Mouse (Mus musculus) inflammation-experienced regulatory T-cells, adult 6 months (primary cell): Measurements from ENCODE around the gene Kcmf1. TPM values are rescaled to one million over a fixed set of nuclear protein-coding genes. Genes with fewer than 3 reads are reported as not detected.
A peak's percentile ranks its signal among the peaks of the same experiment; 100 is the strongest.
"Not testable (repeated sequence)": the region's sequence is repeated elsewhere in the genome, so short reads cannot be mapped to it uniquely, and the experiment has no call there.

Experiments
- ATAC-seq: one replicate; pipeline ENCODE4 v1.8.0; 2017
- polyA plus RNA-seq, 3 experiments: library from polyadenylated mRNA; unstranded; fragments of 100-300 nt; shearing (Covaris generic); gene quantifications; one replicate each; pipeline ENCODE4 v1.2.1; 2017

The Kcmf1 gene
- polyA plus RNA-seq, 3 experiments from 2014 or later = 9.1 to 12.5 (median 10.3) TPM

DNA sequence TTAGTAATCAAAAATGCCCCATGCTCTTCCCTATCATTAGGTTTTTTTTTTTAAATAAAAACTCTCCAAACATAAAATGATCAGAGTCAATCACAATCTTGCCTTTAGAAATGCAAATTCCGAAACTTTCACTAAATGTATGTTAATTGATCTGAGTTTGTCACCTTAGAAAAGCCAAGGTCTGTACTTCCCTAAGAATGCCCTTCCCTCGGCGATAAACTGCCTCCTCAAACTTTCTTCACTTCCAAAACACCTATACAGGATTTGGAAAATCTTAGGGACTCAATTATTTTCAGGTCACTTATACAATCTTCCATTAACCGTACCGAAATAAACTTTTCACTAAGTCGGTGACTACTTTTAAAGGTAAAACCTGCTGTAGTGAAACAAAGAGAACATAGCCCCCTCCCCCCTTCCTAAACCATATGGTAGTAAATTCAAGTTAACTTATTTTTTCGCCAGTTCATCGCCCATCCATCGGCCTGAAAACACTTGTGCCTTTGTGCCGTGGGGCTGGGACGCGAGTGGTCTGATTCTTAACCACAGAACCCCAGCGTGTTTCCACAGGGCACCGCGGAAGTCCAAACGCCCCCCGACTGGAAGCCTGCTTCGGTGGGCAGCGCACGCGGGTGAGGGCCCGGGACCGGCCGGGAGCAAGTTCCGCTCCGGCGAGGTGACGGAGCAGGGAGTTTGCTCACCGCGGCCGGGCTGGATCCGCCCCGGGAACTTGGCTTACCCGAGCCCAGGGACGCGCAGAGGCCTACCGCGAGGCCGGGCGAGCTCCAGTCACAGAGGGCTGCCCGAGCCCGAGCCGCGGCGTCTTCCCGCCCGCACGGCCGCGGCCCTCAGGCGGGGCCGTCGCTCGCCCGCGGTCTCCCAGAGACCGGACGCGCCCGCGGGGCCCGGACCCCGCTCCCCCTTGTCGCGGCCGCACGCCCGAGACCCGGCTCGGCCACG lies 1.3 kb downstream of the Kcmf1 start:
- peak; percentile 62 for ATAC-seq

DNA sequence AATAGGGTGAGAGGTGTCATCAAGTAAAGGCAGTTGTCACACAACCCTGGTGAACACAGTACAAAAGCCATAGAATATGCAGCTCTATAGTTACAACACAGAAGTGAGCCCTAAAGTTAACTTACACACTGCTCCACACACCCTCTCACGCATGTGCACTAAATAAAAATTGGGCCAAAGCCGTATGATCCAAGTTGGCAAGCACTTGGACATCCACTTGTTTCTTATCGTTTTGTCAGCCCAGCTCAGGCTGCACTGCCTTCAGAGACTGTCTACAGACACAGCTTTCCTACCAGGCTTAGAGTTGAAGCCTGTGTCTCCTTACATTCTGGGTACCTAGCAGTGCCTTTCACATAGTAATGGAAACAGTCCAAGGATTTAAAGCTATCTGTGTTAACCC lies 4.8 kb downstream of the Kcmf1 start:
- ATAC-seq = no peak

GRCm38 (mm10) chr6:72891238-72891637 lies 8.5 kb downstream of the Kcmf1 start:
- ATAC-seq = no peak

GRCm38 (mm10) chr6:72888655-72889054 lies 11.1 kb downstream of the Kcmf1 start:
- ATAC-seq = no peak

DNA sequence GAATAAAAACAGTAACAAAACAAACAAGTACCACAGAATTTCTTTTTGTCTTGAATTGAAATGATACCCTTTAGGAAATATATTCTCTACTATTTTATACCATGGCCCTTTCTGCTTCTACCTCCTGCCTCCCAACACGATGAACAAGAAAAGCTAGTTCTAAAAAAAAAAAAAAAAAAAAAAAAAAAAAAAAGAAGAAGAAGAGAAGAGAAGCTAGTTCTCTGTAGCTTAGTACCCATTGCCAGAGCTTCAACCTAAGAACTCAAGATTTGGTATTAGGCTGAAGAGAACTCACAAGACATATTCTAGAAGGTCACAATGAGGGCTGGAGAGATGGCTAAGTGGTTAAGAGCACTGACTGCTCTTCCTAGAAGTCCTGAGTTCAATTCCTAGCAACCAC lies 14.5 kb downstream of the Kcmf1 start:
- ATAC-seq = no peak

DNA sequence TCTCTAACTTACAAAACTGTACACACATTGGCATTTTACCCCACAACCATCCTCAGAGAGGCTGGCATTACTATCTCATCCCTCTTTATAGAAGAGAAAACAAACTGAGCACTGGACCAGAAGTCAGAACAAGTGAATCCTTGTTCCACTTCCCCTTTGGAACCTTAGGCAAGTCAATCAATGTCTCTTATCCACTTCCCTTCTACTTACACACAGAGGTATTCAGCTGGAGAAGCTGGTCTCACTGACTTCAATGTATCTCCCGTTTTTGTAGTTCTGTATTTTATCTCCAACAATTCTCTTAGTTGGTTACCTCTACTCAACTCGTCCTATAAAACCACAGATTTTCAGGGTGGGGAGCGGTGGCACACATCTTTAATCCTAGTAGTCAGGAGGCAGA lies 15.0 kb downstream of the Kcmf1 start:
- no peak for ATAC-seq

- ATAC-seq = no peak
Measured at GRCm38 (mm10) chr6:72882661-72883458, 16.9 kb downstream of the Kcmf1 start.

DNA sequence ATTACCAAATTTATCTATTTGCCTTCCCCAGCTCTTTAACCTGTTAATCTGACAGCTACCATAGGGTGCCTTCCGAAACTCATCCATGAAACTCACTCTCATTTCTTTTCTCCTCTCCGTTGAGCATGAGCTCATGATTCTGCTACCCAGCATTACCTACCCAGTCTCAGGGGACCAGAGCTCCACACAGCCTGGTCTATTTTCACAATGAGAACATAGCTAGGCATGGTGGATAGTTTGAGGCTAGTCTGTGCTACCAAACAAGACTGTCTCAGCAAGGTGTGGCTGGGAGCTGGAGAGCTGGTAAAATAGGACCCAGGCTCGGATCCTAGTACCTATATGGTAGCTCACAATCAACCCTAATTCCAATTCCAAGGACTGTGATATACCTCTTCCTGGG lies 17.6 kb downstream of the Kcmf1 start:
- ATAC-seq = no peak

DNA sequence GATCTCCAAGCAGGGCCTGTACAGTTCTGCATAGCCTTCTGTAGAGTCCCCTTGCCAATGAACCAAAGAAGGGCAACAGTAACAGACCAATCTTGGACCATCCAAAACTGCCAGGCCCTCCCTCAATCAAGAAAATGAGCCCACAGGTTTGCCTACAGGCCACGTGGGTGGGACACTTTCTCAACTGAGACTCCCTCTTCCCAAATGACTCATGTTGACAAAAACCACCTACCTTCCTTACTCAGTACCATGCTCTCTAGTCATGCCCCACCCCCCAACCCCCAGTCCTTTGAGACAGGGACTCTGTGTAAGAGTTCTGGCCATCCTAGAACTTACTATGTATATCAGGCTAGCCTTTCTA lies 18.2 kb downstream of the Kcmf1 start:
- peak; percentile 32 for ATAC-seq

DNA sequence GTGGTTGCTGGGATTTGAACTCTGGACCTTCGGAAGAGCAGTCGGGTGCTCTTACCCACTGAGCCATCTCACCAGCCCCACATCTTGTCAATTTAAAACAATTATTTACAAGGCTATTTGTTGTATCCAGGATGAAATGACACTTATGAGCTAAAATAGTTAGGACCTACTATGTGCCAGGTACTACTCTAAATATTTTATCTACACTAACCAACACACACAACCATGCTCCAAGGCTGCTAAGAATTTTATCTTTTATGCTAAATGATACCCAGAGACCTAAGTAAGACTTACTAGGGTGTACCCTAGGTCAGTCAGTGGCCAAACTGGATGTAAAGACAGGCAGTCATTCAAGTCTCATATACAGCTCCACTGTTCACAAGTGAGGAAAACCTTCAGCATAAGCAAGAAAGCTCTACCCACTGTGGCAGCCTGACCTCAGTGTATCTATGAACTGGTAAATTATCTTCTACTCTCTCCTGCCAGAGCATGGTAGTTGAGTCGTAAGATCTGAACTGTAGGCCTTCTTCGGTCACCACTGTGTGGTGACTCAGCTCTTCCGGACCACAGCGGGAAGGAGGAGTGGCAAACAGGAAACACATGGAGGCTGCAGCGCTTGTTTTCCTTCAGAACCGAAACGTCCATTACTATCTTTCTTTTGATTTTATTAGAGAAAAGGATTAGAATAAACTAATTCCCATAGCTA lies 18.7 kb downstream of the Kcmf1 start:
- ATAC-seq = peak; percentile 92

DNA sequence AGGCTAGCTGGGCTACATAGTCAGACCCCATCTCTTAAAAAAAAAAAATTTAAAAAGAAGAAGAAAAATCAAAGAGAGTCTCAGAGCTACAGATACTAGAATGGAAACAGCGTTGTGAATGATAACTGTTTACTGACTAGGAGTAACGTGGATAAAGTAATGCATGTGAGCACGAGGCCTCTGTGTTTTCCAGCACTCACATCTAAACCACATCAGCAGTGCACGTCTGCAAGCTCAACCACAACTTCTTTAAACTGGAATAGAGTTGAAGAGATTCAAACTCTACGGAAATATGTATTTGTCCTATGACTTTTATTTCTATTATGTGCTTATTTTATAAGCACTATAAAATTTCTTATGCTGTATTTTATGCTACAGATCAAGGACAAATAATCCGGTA lies 23.1 kb downstream of the Kcmf1 start:
- no peak for ATAC-seq

GRCm38 (mm10) chr6:72873338-72873737 lies 26.4 kb downstream of the Kcmf1 start:
- ATAC-seq = no peak

DNA sequence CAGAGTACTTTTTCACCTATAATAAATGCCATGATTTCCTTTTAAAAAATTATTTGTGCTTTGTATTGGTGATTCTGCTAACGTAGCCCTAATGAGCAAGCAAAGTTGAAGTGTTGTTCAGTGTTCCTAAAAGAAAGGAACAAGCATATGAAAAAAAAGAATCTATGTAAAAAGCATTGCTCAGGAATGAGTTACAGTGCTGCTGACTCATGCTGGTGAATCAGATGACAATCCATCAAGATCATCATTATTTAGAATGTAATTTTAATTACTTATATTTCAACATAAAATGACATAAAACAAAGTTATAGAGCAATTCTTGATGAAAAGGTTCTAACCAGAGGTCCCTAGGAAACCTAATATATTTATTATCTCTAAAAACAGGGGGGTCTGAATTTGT lies 27.5 kb downstream of the Kcmf1 start:
- no peak for ATAC-seq

- no peak for ATAC-seq
Measured at GRCm38 (mm10) chr6:72869601-72870000, 30.2 kb downstream of the Kcmf1 start.

- ATAC-seq = no peak
Measured at GRCm38 (mm10) chr6:72868688-72869087, 31.1 kb downstream of the Kcmf1 start.

- ATAC-seq = no peak
Measured at GRCm38 (mm10) chr6:72867746-72868145, 32.0 kb downstream of the Kcmf1 start.

GRCm38 (mm10) chr6:72866232-72866631 lies 33.5 kb downstream of the Kcmf1 start:
- no peak for ATAC-seq

DNA sequence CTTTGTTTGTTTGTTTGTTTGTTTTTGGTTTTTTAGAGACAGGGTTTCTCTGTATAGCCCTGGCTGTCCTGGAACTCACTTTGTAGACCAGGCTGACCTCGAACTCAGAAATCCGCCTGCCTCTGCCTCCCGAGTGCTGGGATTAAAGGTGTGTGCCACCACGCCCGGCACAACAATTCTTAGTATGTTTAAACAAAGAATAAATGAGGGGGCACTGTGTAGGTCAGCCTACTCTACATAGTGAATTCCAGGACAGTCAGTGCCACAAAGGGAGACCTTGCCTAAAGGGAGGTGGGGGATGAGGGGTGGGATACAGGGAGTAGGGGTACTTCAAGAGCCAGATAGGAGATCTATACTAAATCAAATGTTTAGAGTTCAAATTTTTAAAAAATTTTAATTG lies 37.1 kb downstream of the Kcmf1 start:
- ATAC-seq = not testable (repeated sequence)

- no peak for ATAC-seq
Measured at GRCm38 (mm10) chr6:72854256-72854655, 45.5 kb downstream of the Kcmf1 start.

DNA sequence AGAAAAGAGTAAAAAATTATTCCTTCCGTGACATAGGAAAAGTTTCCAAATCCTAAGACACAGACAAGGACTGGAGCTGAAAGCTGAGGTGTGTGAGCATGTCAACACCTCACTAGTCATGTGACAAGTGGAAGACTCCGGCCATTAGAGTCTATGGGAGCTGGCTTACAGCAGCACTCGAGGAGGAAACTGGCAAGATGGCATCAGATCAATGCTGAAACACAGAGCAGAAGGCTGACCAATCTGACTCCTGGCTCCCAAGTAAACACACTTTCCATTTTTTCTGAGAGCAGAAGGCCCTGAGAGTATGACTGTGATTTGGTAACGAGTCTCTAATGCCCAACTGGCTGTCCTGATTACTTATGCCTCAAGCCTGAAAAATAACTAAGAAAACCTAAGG lies 47.6 kb downstream of the Kcmf1 start:
- no peak for ATAC-seq

DNA sequence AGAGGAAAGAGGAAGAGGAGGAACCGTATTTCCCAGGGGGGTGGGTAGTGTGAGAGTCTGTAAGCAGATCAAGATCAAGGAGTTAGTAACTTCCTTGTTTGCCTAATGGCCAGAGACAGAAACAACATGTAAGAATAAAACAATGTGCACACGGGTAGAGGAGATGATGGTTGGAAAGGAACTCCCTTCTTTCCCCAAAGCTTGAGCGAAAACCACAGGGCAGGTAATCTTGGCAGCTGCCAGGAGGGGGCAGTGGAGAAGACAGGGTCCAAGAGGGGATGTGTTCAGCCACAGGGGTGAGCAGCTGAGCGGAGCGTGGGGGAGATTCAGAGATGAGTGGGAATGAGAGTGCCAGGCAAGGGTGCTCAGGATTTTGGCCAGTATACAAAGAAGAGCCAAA lies 48.1 kb downstream of the Kcmf1 start:
- peak; percentile 43 for ATAC-seq

DNA sequence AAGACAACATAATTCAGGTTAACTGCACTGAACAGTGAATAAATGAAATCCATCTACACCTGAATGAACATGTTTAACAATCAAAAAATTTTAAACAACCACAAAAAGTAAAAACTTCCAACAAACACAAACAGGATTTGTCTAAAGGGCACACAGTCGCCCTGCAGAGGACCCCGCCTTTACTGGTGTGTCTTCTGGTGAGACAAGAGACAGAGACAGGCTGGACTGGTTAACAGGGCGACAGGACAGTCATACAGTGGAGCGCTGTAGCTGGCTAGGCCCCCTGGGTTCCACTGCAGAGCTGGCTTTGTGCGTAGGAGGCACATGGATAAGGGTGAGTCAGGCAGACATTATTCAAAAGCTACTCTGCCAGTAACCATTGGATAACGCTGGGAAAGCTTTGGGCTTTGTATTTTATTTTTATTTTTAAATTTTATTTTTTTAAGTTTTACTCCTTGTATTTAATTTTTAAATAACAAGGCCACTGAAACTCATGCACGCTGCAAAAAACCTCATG lies 57.7 kb downstream of the Kcmf1 start:
- no peak for ATAC-seq
